Mouse (Mus musculus): ENCODE measurements around the gene Kat8. TPM values are rescaled to one million over a fixed set of nuclear protein-coding genes. Genes with fewer than 3 reads are reported as not detected.

Gene Kat8
- polyA plus RNA-seq, 1 experiment from 2014 or later, result 30.7 TPM

DNA sequence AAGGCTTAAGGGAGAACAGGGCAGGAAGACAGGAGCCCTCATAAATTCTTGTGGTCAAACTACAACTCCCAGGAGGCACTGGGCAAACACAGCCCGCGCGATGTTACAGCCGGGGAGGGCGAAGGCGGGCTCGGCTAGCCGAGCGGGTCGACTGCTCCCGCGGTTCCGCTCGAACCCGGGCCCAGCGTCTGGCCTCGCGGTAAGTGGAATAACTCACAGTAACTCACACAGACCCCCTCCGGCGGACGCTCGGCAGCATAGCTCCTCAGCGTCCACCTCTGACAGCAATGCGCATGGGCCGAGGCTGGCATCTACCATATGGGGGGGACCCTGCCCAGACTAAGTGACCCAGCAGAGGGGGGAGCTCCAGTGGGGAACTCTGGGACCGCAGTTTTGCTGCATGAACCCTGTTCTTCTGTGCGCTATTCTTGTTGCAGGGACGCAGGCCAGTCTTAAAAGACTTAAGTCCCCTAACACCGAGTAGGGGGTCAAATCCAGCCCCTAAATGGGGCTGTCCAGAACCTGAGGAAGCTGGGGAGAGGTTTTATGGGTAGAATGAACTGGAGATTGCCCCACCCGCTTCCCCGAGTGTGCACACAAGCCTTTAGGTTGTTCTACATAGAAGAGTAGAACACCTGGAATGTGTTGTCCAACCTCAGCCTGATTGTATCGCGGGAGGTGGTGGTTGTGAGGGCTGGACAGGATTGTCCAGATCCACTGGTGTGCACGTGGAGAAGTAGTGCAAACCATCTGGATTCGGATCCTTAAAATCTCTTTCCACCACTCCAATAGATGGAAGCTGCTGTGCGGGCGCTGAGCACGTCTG lies 8.1 kb upstream of the Kat8 start, which contains the start of gene Bckdk:
Gene Bckdk (plus strand): TSS at position 112 of the 826 bp plus-strand sequence.
- 7% methylated on average over 38 of the region's 38 CpGs for WGBS (ENCODE audit: insufficient replicate concordance)
- Histone ChIP-seq H3K27ac (ENCODE audit: low read depth, low read length) (peak within 1 kb of the TSS; percentile 87), H3K9ac (ENCODE audit: low read depth, low read length) (peak within 1 kb of the TSS; percentile 96), H3K4me2 (peak within 1 kb of the TSS; percentile 89), H3K4me1 (ENCODE audit: control insufficient read depth, insufficient read depth, low read length) (peaks cover 9% of the 10 kb centered on the region), H3K4me3 (ENCODE audit: low read depth, low read length) (peak within 1 kb of the TSS; percentile 86), H3K27me3 (ENCODE audit: control insufficient read depth, insufficient read depth, low read length) (no peaks in the 10 kb centered on the region), H3K9me3 (replicated peaks; ENCODE audit: control insufficient read depth, low read length) (no peaks in the 10 kb centered on the region), H3K36me3 (ENCODE audit: control insufficient read depth, insufficient read depth, low read length) (peaks cover 31% of the 10 kb centered on the region)
- ATAC-seq (replicated peaks; ENCODE audit: insufficient number of reproducible peaks, low FRiP score, low TSS enrichment), result peak; percentile 73

DNA sequence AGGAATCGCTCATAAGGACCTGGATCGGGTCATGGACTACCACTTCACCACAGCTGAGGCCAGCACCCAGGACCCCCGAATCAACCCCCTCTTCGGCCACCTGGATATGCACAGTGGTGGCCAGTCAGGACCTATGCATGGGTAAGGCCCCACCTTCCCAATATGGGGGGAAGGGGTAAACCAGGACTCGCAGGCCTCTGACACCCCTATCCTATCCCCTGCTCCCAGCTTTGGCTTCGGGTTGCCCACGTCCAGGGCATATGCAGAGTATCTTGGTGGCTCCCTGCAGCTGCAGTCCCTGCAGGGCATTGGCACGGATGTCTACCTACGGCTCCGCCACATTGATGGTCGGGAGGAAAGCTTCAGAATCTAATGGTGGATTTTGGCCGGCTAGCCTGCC lies 4.4 kb upstream of the Kat8 start:
- Histone ChIP-seq H3K4me3 (ENCODE audit: low read depth, low read length) (no peak overlapping the region), H3K9me3 (replicated peaks; ENCODE audit: control insufficient read depth, low read length) (no peaks in the 10 kb centered on the region), H3K27me3 (ENCODE audit: control insufficient read depth, insufficient read depth, low read length) (no peaks in the 10 kb centered on the region), H3K27ac (ENCODE audit: low read depth, low read length) (no peak overlapping the region), H3K36me3 (ENCODE audit: control insufficient read depth, insufficient read depth, low read length) (peaks cover 36% of the 10 kb centered on the region), H3K4me1 (ENCODE audit: control insufficient read depth, insufficient read depth, low read length) (peaks cover 7% of the 10 kb centered on the region), H3K9ac (ENCODE audit: low read depth, low read length) (no peak overlapping the region), H3K4me2 (no peak overlapping the region)
- WGBS (ENCODE audit: insufficient replicate concordance), result 90% methylated on average over 12 of the region's 12 CpGs
- ATAC-seq (replicated peaks; ENCODE audit: insufficient number of reproducible peaks, low FRiP score, low TSS enrichment), result no peak

DNA sequence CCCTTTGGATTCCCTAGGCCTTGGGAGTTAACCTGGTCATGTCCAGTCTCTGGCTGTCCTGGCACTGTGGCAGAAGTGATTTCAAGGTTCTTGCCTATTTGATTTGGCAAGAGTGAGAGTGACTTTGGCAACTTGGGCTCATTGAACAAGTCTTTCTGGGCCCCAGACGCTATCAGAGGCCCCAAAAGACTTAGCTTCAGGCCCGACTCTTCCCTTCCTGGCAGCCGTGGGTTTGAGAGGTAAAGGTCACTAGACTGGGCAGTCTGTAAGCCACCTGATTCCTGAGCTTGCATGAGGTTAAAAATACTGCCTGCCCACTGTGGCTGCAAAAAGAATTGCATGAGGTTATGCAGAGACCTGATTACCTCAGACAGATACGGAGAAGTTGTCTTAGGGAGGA lies 3.7 kb upstream of the Kat8 start:
- Histone ChIP-seq H3K36me3 (ENCODE audit: control insufficient read depth, insufficient read depth, low read length) (peaks cover 36% of the 10 kb centered on the region), H3K9me3 (replicated peaks; ENCODE audit: control insufficient read depth, low read length) (no peaks in the 10 kb centered on the region), H3K4me1 (ENCODE audit: control insufficient read depth, insufficient read depth, low read length) (peaks cover 7% of the 10 kb centered on the region), H3K4me3 (ENCODE audit: low read depth, low read length) (no peak overlapping the region), H3K27ac (ENCODE audit: low read depth, low read length) (no peak overlapping the region), H3K27me3 (ENCODE audit: control insufficient read depth, insufficient read depth, low read length) (no peaks in the 10 kb centered on the region), H3K9ac (ENCODE audit: low read depth, low read length) (no peak overlapping the region), H3K4me2 (no peak overlapping the region)
- WGBS (ENCODE audit: insufficient replicate concordance), result 87% methylated on average over 4 of the region's 4 CpGs
- ATAC-seq (replicated peaks; ENCODE audit: insufficient number of reproducible peaks, low FRiP score, low TSS enrichment), result no peak

GRCm38 (mm10) chr7:127912938-127913337 lies 622 bp downstream of the Kat8 start:
- Histone ChIP-seq H3K27ac (ENCODE audit: low read depth, low read length) (0 out of 2 replicates have a peak overlapping the region, but pooled peaks have one; percentile 73), H3K4me1 (ENCODE audit: control insufficient read depth, insufficient read depth, low read length) (no peaks in the 10 kb centered on the region), H3K36me3 (ENCODE audit: control insufficient read depth, insufficient read depth, low read length) (peaks cover 23% of the 10 kb centered on the region), H3K9ac (ENCODE audit: low read depth, low read length) (peak overlapping the region; percentile 86), H3K4me2 (peak overlapping the region; percentile 81), H3K9me3 (replicated peaks; ENCODE audit: control insufficient read depth, low read length) (no peaks in the 10 kb centered on the region), H3K4me3 (ENCODE audit: low read depth, low read length) (peak overlapping the region; percentile 99), H3K27me3 (ENCODE audit: control insufficient read depth, insufficient read depth, low read length) (no peaks in the 10 kb centered on the region)
- 10% methylated on average over 4 of the region's 4 CpGs for WGBS (ENCODE audit: insufficient replicate concordance)
- ATAC-seq (replicated peaks; ENCODE audit: insufficient number of reproducible peaks, low FRiP score, low TSS enrichment), result no peak

- H3K36me3 ChIP-seq (ENCODE audit: control insufficient read depth, insufficient read depth, low read length), result peaks cover 5% of the 10 kb centered on the region; the same call in 1 of the 2 replicates
- ATAC-seq (replicated peaks; ENCODE audit: insufficient number of reproducible peaks, low FRiP score, low TSS enrichment), result no peak
- no peaks in the 10 kb centered on the region for H3K9me3 ChIP-seq (replicated peaks; ENCODE audit: control insufficient read depth, low read length)
- no peaks in the 10 kb centered on the region for H3K4me1 ChIP-seq (ENCODE audit: control insufficient read depth, insufficient read depth, low read length)
- WGBS (ENCODE audit: insufficient replicate concordance), result 89% methylated on average over 12 of the region's 12 CpGs
- H3K27ac ChIP-seq (ENCODE audit: low read depth, low read length), result no peak overlapping the region
- no peaks in the 10 kb centered on the region for H3K27me3 ChIP-seq (ENCODE audit: control insufficient read depth, insufficient read depth, low read length)
- H3K4me2 ChIP-seq, result no peak overlapping the region
- H3K9ac ChIP-seq (ENCODE audit: low read depth, low read length), result no peak overlapping the region
- H3K4me3 ChIP-seq (ENCODE audit: low read depth, low read length), result no peak overlapping the region
Measured at GRCm38 (mm10) chr7:127915293-127915692, 3.0 kb downstream of the Kat8 start.

- H3K27ac ChIP-seq (ENCODE audit: low read depth, low read length), result no peak overlapping the region
- no peaks in the 10 kb centered on the region for H3K27me3 ChIP-seq (ENCODE audit: control insufficient read depth, insufficient read depth, low read length)
- no peak overlapping the region for H3K4me2 ChIP-seq
- no peak overlapping the region for H3K4me3 ChIP-seq (ENCODE audit: low read depth, low read length)
- H3K9ac ChIP-seq (ENCODE audit: low read depth, low read length), result no peak overlapping the region
- ATAC-seq (replicated peaks; ENCODE audit: insufficient number of reproducible peaks, low FRiP score, low TSS enrichment), result no peak
- no peaks in the 10 kb centered on the region for H3K4me1 ChIP-seq (ENCODE audit: control insufficient read depth, insufficient read depth, low read length)
- H3K36me3 ChIP-seq (ENCODE audit: control insufficient read depth, insufficient read depth, low read length), result peaks cover 5% of the 10 kb centered on the region; the same call in 1 of the 2 replicates
- no peaks in the 10 kb centered on the region for H3K9me3 ChIP-seq (replicated peaks; ENCODE audit: control insufficient read depth, low read length)
- 58% methylated on average over 3 of the region's 3 CpGs for WGBS (ENCODE audit: insufficient replicate concordance)
Measured at GRCm38 (mm10) chr7:127918203-127918602, 5.9 kb downstream of the Kat8 start.

DNA sequence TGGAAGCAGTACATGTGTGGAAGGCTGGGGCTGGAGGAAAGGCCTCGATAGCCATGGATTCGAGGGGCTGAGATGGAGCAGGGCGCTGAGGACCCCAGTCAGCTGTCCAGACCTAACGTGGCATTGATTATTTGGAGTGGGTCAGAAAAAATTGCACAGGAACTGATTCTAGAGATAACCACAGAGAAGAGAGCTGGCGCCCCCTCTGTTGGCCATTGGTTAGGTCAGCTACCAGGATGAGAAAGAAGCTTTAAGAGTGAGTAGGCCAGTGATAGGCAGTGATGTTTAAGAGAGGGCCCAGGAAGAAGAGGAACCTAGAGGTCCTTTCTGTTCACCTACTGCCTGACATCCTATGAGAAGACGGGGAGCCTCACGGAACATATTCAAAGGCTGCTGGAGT lies 7.0 kb downstream of the Kat8 start:
- Histone ChIP-seq H3K4me3 (ENCODE audit: low read depth, low read length) (no peak overlapping the region), H3K4me2 (no peak overlapping the region), H3K36me3 (ENCODE audit: control insufficient read depth, insufficient read depth, low read length) (peaks cover 5% of the 10 kb centered on the region; the same call in 1 of the 2 replicates), H3K27ac (ENCODE audit: low read depth, low read length) (no peak overlapping the region), H3K9me3 (replicated peaks; ENCODE audit: control insufficient read depth, low read length) (no peaks in the 10 kb centered on the region), H3K9ac (ENCODE audit: low read depth, low read length) (no peak overlapping the region), H3K27me3 (ENCODE audit: control insufficient read depth, insufficient read depth, low read length) (no peaks in the 10 kb centered on the region), H3K4me1 (ENCODE audit: control insufficient read depth, insufficient read depth, low read length) (no peaks in the 10 kb centered on the region)
- no peak for ATAC-seq (replicated peaks; ENCODE audit: insufficient number of reproducible peaks, low FRiP score, low TSS enrichment)
- 76% methylated on average over 7 of the region's 7 CpGs for WGBS (ENCODE audit: insufficient replicate concordance)

DNA sequence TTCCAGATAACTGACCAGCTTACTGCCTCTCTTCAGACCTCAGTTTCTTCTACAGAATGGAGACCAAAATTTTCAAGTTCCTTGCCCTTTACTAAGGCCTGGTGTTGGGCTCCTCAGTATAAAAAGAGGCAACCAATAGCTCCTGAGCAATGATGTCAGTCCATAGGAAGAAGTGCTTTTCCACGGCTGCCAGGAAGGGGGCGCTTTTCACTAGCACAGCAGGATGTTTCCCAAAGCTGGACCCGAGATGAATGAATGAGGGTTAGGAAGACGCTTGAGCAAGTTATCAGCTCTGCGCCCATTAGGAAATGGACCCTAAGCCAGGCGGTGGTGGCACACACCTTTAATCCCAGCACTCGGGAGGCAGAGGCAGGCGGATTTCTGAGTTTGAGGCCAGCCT lies 9.2 kb downstream of the Kat8 start:
- Histone ChIP-seq H3K4me1 (ENCODE audit: control insufficient read depth, insufficient read depth, low read length) (no peaks in the 10 kb centered on the region), H3K4me3 (ENCODE audit: low read depth, low read length) (no peak overlapping the region), H3K27me3 (ENCODE audit: control insufficient read depth, insufficient read depth, low read length) (no peaks in the 10 kb centered on the region), H3K36me3 (ENCODE audit: control insufficient read depth, insufficient read depth, low read length) (peaks cover 5% of the 10 kb centered on the region; the same call in 1 of the 2 replicates), H3K9ac (ENCODE audit: low read depth, low read length) (no peak overlapping the region), H3K9me3 (replicated peaks; ENCODE audit: control insufficient read depth, low read length) (no peaks in the 10 kb centered on the region), H3K27ac (ENCODE audit: low read depth, low read length) (no peak overlapping the region), H3K4me2 (no peak overlapping the region)
- no peak for ATAC-seq (replicated peaks; ENCODE audit: insufficient number of reproducible peaks, low FRiP score, low TSS enrichment)
- 62% methylated on average over 8 of the region's 8 CpGs for WGBS (ENCODE audit: insufficient replicate concordance)
